Mouse (Mus musculus) heart, embryonic 16.5 days (tissue): Measurements from ENCODE around the gene Atp6v1f. TPM values are rescaled to one million over a fixed set of nuclear protein-coding genes. Genes with fewer than 3 reads are reported as not detected.

Experiments
- ATAC-seq: fragments of 200-750 bp; cut with Nextera tagmentation; replicated peaks from 2 replicates; pipeline ENCODE4 v1.8.0; 2017; ENCODE audit warnings: moderate number of reproducible peaks; ENCODE audit not compliant: insufficient read depth, low FRiP score; ENCODE audit errors: extremely low read depth
- H3K27ac ChIP-seq: fragments of 300-500 bp; sonication (generic); 2 replicates; pipeline ENCODE4 v1.5.1; 2014; ENCODE audit warnings: mild to moderate bottlenecking, low read length, control low read depth, moderate library complexity
- H3K27me3 ChIP-seq: fragments of 300-500 bp; sonication (generic); 2 replicates; pipeline ENCODE4 v1.6.1; 2014; ENCODE audit warnings: low read length, mixed read lengths; ENCODE audit not compliant: control insufficient read depth, insufficient read depth
- H3K36me3 ChIP-seq: fragments of 300-500 bp; sonication (generic); 2 replicates; pipeline ENCODE4 v1.6.1; 2014; ENCODE audit not compliant: control insufficient read depth, insufficient read depth
- H3K4me1 ChIP-seq: fragments of 300-500 bp; sonication (generic); 2 replicates; pipeline ENCODE4 v1.6.1; 2014; ENCODE audit warnings: low read length, mixed read lengths; ENCODE audit not compliant: control insufficient read depth, insufficient read depth
- H3K4me2 ChIP-seq: fragments of 300-500 bp; sonication (generic); 2 replicates; pipeline ENCODE4 v1.6.1; 2014; ENCODE audit warnings: low read depth, mild to moderate bottlenecking, control low read depth, low read length
- H3K4me3 ChIP-seq: fragments of 300-500 bp; sonication (generic); 2 replicates; pipeline ENCODE4 v1.5.1; 2014; ENCODE audit warnings: mild to moderate bottlenecking, control low read depth, low read length
- H3K9ac ChIP-seq: fragments of 300-500 bp; sonication (generic); 2 replicates; pipeline ENCODE4 v1.6.1; 2014; ENCODE audit warnings: low read length, control low read depth
- H3K9me3 ChIP-seq: fragments of 300-500 bp; sonication (generic); replicated peaks from 2 replicates; pipeline ENCODE4 v1.6.1; 2016; ENCODE audit warnings: low read length; ENCODE audit not compliant: control insufficient read depth
- WGBS: fragments of 180-500 bp; shearing (Covaris S2); extraction: QIAGEN DNeasy Blood & Tissue Kit; methylation state at CpG from one replicate; pipeline ENCODE4 v1.1.7; 2014; 5-methylcytosine and 5-hydroxymethylcytosine counted together
- polyA plus RNA-seq: library from polyadenylated mRNA; unstranded; fragments of >200 nt; fragmentation: Nextera tagmentation; extraction: Ambion mirVana; gene quantifications from 2 replicates; pipeline ENCODE4 v1.2.1, GENCODE M21; 2015

Atp6v1f gene
- polyA plus RNA-seq, 1 experiment from 2014 or later = 197 TPM

DNA sequence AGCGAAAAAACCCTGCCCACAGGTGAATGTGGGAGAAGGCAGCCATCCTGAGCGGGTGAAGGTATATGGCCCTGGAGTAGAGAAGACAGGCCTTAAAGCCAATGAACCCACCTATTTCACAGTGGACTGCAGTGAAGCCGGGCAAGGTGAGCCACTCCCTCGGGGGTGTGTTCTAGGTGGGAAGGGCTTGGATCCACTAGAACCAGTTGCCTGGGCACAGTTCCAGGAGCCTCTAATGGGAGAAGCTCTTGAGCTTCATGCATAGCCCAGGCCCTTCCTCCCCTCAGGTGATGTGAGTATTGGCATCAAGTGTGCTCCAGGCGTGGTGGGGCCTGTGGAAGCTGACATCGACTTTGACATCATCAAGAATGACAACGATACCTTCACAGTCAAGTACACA lies 22.2 kb upstream of the Atp6v1f start:
- Histone ChIP-seq H3K27ac (no peak overlapping the region), H3K4me1 (no peaks in the 10 kb centered on the region), H3K27me3 (no peaks in the 10 kb centered on the region), H3K4me2 (no peak overlapping the region), H3K4me3 (no peak overlapping the region), H3K36me3 (peaks cover 88% of the 10 kb centered on the region), H3K9me3 (no peaks in the 10 kb centered on the region), H3K9ac (no peak overlapping the region)
- no peak for ATAC-seq
- 79% methylated on average over 7 of the region's 7 CpGs for WGBS

DNA sequence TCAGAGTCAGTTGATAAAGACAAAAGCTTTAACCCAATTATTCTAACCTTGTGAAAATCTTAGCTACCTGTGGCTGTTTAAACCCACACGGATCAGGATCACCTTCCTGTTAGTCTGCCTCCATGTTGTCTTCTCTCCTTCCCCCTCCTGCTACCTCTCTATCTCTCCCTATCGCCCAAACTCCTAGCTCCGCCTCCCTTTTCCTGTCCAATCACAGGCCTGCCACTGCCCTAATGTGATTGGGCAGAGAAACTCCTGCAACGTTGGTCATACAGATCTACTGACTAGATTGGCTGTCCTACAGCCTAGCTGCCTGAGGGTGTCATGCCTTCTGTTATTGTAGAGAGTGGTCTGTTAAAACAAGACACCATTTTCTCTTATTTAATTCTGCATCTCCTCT lies 17.7 kb upstream of the Atp6v1f start:
- H3K9ac ChIP-seq = no peak overlapping the region
- H3K9me3 ChIP-seq = no peaks in the 10 kb centered on the region
- H3K27me3 ChIP-seq = no peaks in the 10 kb centered on the region
- H3K4me3 ChIP-seq = no peak overlapping the region
- no peak overlapping the region for H3K4me2 ChIP-seq
- H3K27ac ChIP-seq = no peak overlapping the region
- 27% methylated on average over 4 of the region's 4 CpGs for WGBS
- H3K4me1 ChIP-seq = no peaks in the 10 kb centered on the region
- no peak for ATAC-seq
- H3K36me3 ChIP-seq = peaks cover 84% of the 10 kb centered on the region

DNA sequence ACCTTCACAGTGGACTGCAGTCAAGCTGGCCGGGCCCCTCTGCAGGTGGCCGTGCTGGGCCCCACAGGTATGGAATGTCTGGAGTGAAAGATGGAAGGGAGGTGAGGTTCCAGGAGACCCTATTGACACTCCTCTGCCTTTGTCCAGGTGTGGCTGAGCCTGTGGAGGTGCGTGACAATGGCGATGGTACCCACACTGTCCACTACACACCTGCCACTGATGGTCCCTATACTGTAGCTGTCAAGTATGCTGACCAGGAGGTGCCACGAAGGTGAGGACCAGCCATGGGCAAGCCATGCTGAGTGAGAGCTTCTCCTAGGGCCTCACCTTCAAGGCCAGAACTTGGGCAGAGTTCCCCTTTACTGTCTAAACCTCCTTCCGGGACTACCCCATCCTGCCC lies 16.9 kb upstream of the Atp6v1f start:
- Histone ChIP-seq H3K4me2 (no peak overlapping the region), H3K9ac (no peak overlapping the region), H3K27ac (no peak overlapping the region), H3K27me3 (no peaks in the 10 kb centered on the region), H3K9me3 (no peaks in the 10 kb centered on the region), H3K36me3 (peaks cover 84% of the 10 kb centered on the region), H3K4me1 (no peaks in the 10 kb centered on the region), H3K4me3 (no peak overlapping the region)
- no peak for ATAC-seq
- 92% methylated on average over 6 of the region's 6 CpGs for WGBS

DNA sequence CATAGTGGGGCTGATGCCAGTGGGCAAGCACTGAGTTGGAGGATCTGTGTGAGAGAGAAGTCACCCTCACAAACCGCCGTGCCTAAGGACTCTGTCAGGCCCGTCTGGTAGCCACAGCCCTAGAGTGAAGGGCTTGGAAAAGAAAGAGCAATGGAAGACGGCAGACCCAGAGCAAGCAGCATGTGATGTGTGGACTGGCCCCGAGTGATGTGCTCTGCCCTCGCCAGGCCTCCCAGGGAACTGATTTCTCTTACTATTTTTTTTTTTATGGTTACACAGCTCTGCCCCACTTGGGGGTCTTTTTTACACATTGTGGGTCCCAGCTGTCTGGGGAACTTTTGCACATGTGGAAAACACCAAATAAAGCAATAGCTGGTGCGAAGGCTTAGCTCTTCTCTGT lies 6.0 kb upstream of the Atp6v1f start:
- WGBS = 56% methylated on average over 7 of the region's 7 CpGs
- Histone ChIP-seq H3K4me1 (no peaks in the 10 kb centered on the region), H3K9me3 (no peaks in the 10 kb centered on the region), H3K4me2 (no peak overlapping the region), H3K4me3 (no peak overlapping the region), H3K36me3 (peaks cover 41% of the 10 kb centered on the region), H3K27me3 (no peaks in the 10 kb centered on the region), H3K9ac (no peak overlapping the region), H3K27ac (no peak overlapping the region)
- ATAC-seq = no peak

DNA sequence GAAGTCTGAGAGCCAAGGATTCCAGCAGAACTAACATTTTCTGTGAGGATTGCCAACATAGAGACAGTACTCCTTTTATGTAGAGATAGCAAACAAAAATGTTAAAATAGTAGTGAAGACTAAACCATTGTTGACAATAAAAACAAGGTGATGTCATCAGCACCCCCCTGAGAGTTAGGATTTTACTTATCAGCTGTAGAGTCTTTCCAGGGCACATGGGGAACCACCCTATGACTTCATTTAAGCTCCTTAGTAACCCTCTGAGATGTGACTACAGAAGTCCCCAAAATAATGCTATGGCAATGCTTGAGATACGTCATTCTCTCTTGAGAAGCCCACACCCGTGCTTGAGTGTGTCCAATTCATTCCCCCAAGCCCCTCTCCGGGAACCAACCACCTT lies 4.1 kb upstream of the Atp6v1f start:
- no peak overlapping the region for H3K9ac ChIP-seq
- H3K4me1 ChIP-seq = 0 out of 2 replicates have a peak, but pooled peaks cover 2% of the 10 kb centered on the region
- H3K4me3 ChIP-seq = no peak overlapping the region
- no peak for ATAC-seq
- H3K27ac ChIP-seq = no peak overlapping the region
- no peak overlapping the region for H3K4me2 ChIP-seq
- H3K36me3 ChIP-seq = peaks cover 25% of the 10 kb centered on the region
- 70% methylated on average over 3 of the region's 3 CpGs for WGBS
- H3K9me3 ChIP-seq = no peaks in the 10 kb centered on the region
- H3K27me3 ChIP-seq = no peaks in the 10 kb centered on the region

DNA sequence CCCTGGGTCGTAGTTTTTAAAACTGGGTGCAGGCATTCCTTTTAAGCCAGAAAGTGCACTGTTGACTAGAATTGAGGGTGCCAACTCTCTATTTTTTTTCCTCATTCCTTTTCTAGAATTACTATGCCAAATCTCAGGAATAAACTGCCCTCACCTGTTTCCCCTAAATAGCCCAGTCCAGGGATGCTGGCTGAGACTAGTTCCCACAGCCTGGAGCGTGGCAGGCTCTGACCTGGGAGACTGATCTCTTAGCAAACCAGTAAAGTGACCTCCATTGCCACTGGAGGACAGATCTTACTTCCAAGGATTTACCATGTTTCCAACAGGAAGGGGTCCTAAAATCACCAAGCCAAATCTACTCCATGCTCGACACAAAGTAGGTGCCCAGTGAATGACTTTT lies 1.3 kb downstream of the Atp6v1f start:
- Histone ChIP-seq H3K4me2 (peak overlapping the region; percentile 84; the same call in 1 of the 2 replicates), H3K9me3 (no peaks in the 10 kb centered on the region), H3K27me3 (no peaks in the 10 kb centered on the region), H3K36me3 (peaks cover 11% of the 10 kb centered on the region), H3K27ac (no peak overlapping the region), H3K4me3 (peak overlapping the region; percentile 86; the same call in 1 of the 2 replicates), H3K9ac (no peak overlapping the region), H3K4me1 (peaks cover 10% of the 10 kb centered on the region)
- 86% methylated on average over 3 of the region's 3 CpGs for WGBS
- no peak for ATAC-seq

DNA sequence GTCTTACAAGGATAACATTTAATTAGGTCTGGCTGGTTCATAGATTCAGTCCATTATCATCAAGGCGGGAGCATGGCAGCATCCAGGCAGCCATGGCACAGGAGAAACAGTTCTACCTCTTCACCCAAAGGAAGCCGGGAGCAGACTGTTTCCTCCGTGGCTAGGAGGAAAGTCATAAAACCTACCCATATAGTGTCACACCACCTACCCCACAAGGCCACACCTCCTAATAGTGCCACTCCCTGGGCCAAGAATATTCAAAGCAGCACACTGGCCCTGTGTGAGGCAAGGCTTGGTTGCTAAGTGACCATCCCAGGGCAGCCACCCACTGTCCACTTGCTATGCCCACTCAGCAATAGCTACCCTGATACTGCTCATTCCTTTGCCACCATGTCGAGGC lies 3.6 kb downstream of the Atp6v1f start, which contains the start of gene Atp6v1fnb:
TSS of gene Atp6v1fnb (plus strand) at position 301 of the 400 bp plus-strand sequence.
- H3K27ac ChIP-seq = no peak within 1 kb of the TSS
- no peak within 1 kb of the TSS for H3K9ac ChIP-seq
- H3K4me2 ChIP-seq = no peak within 1 kb of the TSS
- H3K36me3 ChIP-seq = peaks cover 11% of the 10 kb centered on the region
- WGBS = 88% methylated on average over 4 of the region's 4 CpGs
- no peak for ATAC-seq
- H3K27me3 ChIP-seq = no peaks in the 10 kb centered on the region
- no peak within 1 kb of the TSS for H3K4me3 ChIP-seq
- H3K4me1 ChIP-seq = peaks cover 19% of the 10 kb centered on the region
- H3K9me3 ChIP-seq = no peaks in the 10 kb centered on the region

DNA sequence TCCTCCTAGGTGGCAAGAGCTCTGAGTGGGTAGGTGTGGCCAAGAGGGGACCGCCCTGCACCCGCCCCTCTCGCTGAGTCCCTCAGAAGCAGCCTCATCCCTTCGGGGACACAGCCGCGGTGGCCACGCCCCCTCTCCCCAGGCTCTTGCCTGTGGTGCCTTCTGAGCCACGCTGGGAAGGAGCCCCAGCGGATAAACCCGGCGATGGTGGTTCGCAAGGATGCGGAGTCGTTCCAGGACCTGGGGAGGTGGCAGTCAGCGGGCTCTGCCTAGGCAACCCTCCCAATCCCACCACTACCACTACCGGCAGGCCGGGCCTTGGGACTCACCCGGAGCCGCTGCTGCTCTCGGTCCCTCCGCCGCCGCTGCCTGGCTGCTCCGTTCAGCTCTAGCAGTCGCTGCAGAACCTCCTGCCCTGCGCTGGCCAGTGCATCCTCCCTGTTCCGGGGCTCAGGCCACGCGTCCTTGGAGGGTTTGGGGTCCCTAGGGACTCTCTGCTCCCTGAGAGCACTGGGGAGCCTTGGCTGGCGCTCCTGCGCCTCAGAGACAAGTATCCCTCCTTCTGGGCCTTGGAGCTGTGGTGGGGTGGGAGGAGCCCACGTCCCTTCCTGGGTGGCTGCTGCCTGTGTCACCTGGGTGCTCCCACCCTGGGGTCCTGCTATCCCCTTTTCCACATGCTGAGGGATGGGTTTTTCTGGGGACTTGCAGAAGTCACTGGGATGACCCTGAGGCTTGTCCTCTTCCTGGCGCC lies 6.6 kb downstream of the Atp6v1f start:
- H3K4me2 ChIP-seq = peak overlapping the region; percentile 87
- peaks cover 13% of the 10 kb centered on the region for H3K4me1 ChIP-seq
- peaks cover 11% of the 10 kb centered on the region for H3K36me3 ChIP-seq
- H3K27me3 ChIP-seq = no peaks in the 10 kb centered on the region
- peak overlapping the region; percentile 59; the same call in 1 of the 2 replicates for H3K27ac ChIP-seq
- peak overlapping the region; percentile 63 for H3K4me3 ChIP-seq
- H3K9me3 ChIP-seq = no peaks in the 10 kb centered on the region
- peak overlapping the region; percentile 70 for H3K9ac ChIP-seq
- peak; percentile 93 for ATAC-seq
- 4% methylated on average over 33 of the region's 33 CpGs for WGBS

DNA sequence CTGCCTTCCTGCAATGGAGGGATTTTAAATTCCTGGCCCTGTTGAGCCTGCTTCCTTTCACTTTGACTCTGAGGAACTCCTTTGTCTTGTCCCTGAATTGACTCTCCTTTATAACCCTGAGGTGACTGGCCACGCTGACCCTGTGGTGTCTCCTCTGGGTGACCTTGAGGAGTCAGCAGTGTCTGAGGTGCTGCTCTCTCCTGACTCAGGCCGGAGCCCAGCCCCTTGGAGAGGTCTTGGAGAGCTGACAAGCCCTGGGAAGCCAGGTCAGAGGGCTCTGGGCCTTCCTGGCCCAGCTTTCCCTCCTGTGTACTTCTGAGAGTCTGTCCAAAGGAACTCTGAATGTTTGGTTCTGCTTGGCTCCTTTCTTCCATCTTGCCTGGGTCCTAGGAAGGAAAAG lies 7.2 kb downstream of the Atp6v1f start:
- H3K27ac ChIP-seq = no peak overlapping the region
- H3K9ac ChIP-seq = peak overlapping the region; percentile 70
- no peak for ATAC-seq
- peaks cover 11% of the 10 kb centered on the region for H3K36me3 ChIP-seq
- 56% methylated on average over 2 of the region's 2 CpGs for WGBS
- H3K4me1 ChIP-seq = peaks cover 13% of the 10 kb centered on the region
- no peak overlapping the region for H3K4me3 ChIP-seq
- H3K27me3 ChIP-seq = no peaks in the 10 kb centered on the region
- H3K4me2 ChIP-seq = peak overlapping the region; percentile 87; the same call in 1 of the 2 replicates
- no peaks in the 10 kb centered on the region for H3K9me3 ChIP-seq
